Mouse (Mus musculus) liver, embryonic 16.5 days (tissue): ENCODE data around the gene Ndufb2. TPM values are rescaled to one million over a fixed set of nuclear protein-coding genes. Genes with fewer than 3 reads are reported as not detected.
A peak's percentile ranks its signal among the peaks of the same experiment; 100 is the strongest.

Source experiments
- ATAC-seq: fragments of 200-750 bp; cut with Nextera tagmentation; 2 replicates; pipeline ENCODE4 v1.8.0; 2017; ENCODE audit warnings: low read depth, mild to moderate bottlenecking, moderate number of reproducible peaks, moderate library complexity
- H3K27ac ChIP-seq: fragments of 300-500 bp; sonication (generic); 2 replicates; pipeline ENCODE4 v1.5.1; 2014; ENCODE audit warnings: mild to moderate bottlenecking, low read length
- H3K27me3 ChIP-seq: fragments of 300-500 bp; sonication (generic); 2 replicates; pipeline ENCODE4 v1.6.1; 2014; ENCODE audit warnings: low read depth, low read length, mixed read lengths; ENCODE audit not compliant: control insufficient read depth, insufficient read depth
- H3K36me3 ChIP-seq: fragments of 300-500 bp; sonication (generic); 2 replicates; pipeline ENCODE4 v1.6.1; 2014; ENCODE audit warnings: mild to moderate bottlenecking; ENCODE audit not compliant: control insufficient read depth, insufficient read depth
- H3K4me1 ChIP-seq: fragments of 300-500 bp; sonication (generic); 2 replicates; pipeline ENCODE4 v1.6.1; 2014; ENCODE audit warnings: low read depth, low read length, mixed read lengths; ENCODE audit not compliant: control insufficient read depth
- H3K4me2 ChIP-seq: fragments of 300-500 bp; sonication (generic); 2 replicates; pipeline ENCODE4 v1.6.1; 2014; ENCODE audit warnings: low read depth, low read length, mixed read lengths
- H3K4me3 ChIP-seq: fragments of 300-500 bp; sonication (generic); 2 replicates; pipeline ENCODE4 v1.5.1; 2014; ENCODE audit warnings: low read depth, mild to moderate bottlenecking, low read length
- H3K9ac ChIP-seq: fragments of 300-500 bp; sonication (generic); 2 replicates; pipeline ENCODE4 v1.6.1; 2014; ENCODE audit warnings: low read depth, low read length
- H3K9me3 ChIP-seq: fragments of 300-500 bp; sonication (generic); replicated peaks from 2 replicates; pipeline ENCODE4 v1.6.1; 2016; ENCODE audit warnings: low read length; ENCODE audit not compliant: control insufficient read depth
- WGBS: fragments of 180-500 bp; shearing (Covaris S2); extraction: QIAGEN DNeasy Blood & Tissue Kit; methylation state at CpG from one replicate; pipeline ENCODE4 v1.1.7; 2014; ENCODE audit not compliant: insufficient replicate concordance; 5-methylcytosine and 5-hydroxymethylcytosine counted together
- polyA plus RNA-seq: library from polyadenylated mRNA; unstranded; fragments of >200 nt; fragmentation: Nextera tagmentation; extraction: Ambion mirVana; gene quantifications from 2 replicates; pipeline ENCODE4 v1.2.1, GENCODE M21; 2015

Gene Ndufb2
- polyA plus RNA-seq, 1 experiment from 2014 or later = 195 TPM

DNA sequence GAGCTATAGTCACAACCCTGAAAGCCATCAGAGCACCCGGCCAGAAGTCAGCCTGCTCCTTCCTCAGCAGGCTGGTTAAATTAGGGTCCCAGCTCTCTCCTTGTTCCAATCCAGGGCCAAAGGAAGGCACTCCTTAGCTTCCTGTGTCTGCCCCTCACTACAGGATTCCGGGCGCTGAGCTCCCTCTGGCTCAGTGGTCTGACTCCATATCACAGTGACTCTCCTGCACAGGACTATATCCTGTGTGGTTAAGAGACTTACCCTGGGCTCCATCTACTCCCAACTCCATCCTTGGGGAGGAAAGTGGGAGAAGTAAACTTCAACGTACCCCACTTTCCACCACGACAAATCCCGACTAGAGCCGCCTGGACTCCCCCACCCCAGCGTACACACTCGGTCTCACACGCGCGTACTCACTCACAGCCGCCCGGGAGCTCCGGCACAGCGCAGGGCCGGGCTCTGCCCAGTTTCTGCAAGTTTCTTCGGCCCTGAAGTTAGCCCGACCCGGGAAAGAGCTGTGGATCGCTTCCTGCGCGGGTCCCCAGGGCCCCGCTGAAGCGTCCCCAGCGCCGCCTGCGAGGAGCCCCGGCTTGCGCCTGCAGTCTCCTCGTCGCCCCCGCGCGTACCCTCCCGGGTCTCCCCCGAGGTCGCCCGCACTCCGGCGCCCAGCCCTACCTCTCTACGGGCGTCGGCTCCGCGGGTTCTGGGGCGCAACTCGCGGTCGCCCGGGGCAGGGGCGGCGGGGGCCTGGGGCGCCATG, 35.3 kb upstream of the Ndufb2 start:
- WGBS = under 1% methylated on average over 54 of the region's 54 CpGs
- Histone ChIP-seq H3K36me3 (no peaks in the 10 kb centered on the region), H3K9me3 (no peaks in the 10 kb centered on the region), H3K27me3 (peaks cover 39% of the 10 kb centered on the region), H3K9ac (peak overlapping the region; percentile 53), H3K4me3 (peak overlapping the region; percentile 60), H3K4me2 (peak overlapping the region; percentile 67), H3K27ac (peak overlapping the region; percentile 9; the same call in 1 of the 2 replicates), H3K4me1 (peaks cover under 1% of the 10 kb centered on the region; the same call in 1 of the 2 replicates)
- no peak; the same call in 1 of the 2 replicates for ATAC-seq

DNA sequence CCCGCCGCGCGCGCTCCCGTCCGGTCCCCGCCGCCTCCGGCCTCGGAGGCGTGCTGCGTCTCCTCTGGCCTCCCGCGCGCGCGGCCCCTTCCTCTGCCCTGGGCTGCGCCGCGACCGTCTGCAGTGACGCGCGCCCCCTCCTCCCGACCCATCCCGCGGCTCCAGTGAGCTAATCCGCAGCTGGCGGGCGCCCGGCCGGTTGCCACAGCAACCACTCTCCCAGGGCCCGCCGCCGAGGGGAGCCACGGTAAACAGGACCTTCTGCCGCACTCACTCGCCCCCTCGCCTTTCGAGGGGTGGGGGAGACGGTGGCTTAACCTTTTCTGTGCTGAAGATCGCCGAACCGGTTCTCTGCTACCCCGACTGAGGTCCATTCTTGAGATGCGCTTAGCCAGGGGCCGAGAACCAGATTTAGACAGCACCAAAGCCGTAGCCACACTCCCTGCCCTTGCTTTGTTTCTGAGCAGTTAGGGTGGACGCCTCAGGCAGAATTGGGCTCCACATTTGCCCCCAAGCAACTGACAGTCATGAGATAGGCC, 34.6 kb upstream of the Ndufb2 start, which contains the start of gene Dennd2a:
TSS of gene Dennd2a (minus strand) at position 145 of the 539 bp plus-strand sequence.
- ATAC-seq = peak; percentile 63
- peak within 1 kb of the TSS; percentile 9; the same call in 1 of the 2 replicates for H3K27ac ChIP-seq
- H3K36me3 ChIP-seq = no peaks in the 10 kb centered on the region
- 4% methylated on average over 28 of the region's 50 CpGs for WGBS
- peak within 1 kb of the TSS; percentile 67 for H3K4me2 ChIP-seq
- H3K9me3 ChIP-seq = no peaks in the 10 kb centered on the region
- H3K27me3 ChIP-seq = peaks cover 39% of the 10 kb centered on the region
- H3K9ac ChIP-seq = peak within 1 kb of the TSS; percentile 53
- H3K4me3 ChIP-seq = peak within 1 kb of the TSS; percentile 60
- H3K4me1 ChIP-seq = peaks cover 4% of the 10 kb centered on the region; the same call in 1 of the 2 replicates

DNA sequence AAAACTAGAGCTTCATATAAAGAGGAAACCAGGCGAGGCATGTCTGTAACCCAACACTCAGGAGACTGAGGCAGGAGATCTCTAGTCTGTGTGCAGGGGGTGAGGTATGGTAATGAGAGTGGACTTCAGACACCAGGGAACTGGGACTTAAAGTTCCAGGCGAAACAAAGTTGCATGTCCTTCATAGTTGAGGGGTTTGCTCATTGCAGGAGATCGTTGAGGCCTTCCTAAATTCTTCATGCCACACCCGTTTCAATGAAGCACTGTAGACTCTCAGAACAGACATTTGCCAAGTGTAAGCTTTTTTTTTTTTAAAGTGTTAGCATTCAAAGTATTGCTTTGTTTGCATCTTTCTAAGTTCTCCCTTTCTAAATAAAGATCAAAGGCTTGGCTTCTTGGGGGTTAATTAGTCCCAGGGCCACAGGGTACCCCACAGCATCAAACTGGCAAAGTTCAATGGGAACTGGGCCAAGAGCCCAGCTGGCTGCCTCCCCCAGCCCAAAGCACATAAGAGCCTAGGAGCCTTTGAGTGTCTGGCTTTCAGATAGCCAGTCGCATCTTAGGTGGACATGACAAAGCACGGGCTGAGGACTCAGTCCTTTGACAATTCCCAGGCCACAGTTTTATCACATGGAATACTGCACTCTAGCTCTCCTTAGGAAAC, 33.0 kb upstream of the Ndufb2 start:
- Histone ChIP-seq H3K4me1 (peaks cover 5% of the 10 kb centered on the region; the same call in 1 of the 2 replicates), H3K9ac (no peak overlapping the region), H3K27me3 (peaks cover 39% of the 10 kb centered on the region), H3K27ac (no peak overlapping the region), H3K9me3 (no peaks in the 10 kb centered on the region), H3K4me3 (no peak overlapping the region), H3K4me2 (no peak overlapping the region), H3K36me3 (no peaks in the 10 kb centered on the region)
- no peak for ATAC-seq
- WGBS = 47% methylated on average over 6 of the region's 6 CpGs

DNA sequence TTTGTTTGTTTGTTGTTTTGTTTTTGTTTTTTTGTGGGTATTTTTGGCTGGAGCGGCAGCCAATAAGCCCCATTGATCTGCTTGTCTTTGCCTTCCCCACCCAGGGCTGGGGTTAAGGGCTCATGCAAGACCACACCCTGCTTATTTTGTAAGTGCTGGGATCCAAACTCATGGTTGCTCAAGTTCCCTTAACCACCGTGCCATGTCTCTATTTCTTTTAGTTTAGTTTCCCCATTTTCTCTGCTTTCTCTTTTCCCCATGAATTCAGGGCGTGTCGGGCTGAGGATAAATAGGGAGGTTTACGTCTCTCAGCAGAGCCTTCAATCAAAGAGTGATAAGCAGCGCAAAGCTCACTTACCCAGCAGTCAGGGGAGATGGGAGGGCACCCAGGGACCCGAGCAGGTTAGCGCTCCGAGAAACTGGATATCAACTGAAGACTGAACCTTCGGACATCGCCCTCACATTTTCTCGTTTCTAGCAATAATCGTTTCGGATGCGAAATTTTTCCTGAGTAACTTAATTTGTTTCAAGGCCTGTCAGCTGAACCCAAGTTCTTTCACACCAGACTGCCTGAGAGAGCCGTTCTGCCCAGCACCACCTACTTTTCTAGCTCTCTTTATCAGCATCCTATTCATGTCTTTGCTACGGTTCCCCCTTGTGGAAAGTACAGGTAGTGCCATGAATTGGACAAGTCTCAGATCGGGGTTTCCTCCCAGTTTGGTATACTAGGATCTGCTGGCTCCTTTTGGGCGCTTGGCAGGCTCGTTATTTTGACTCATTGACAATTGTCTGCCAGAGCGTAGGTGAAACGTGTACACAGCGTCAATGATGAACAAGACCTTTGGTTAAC, 30.0 kb upstream of the Ndufb2 start:
- peak; percentile 71 for ATAC-seq
- WGBS = 16% methylated on average over 23 of the region's 23 CpGs

DNA sequence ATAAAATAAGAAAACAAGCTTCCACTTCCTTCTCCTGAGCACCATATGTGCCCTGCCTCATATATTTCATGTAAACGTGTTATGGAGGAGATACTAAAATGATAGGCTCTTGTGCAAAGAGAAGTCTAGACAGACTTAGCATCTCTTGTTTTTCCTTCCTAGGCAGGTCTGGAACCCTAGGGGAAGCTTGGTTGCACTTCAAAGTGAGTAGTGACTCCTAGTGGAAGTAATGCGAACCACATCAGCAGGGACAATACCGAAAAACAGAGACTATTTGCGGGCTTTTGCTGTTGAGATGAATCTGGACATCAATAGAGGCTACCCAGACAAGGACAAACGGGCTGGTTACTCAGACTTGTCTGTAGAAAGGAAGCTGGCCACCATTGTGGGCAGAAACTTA, 24.8 kb upstream of the Ndufb2 start:
- WGBS = 15% methylated on average over 5 of the region's 5 CpGs
- peaks cover 2% of the 10 kb centered on the region; the same call in 1 of the 2 replicates for H3K4me1 ChIP-seq
- H3K9ac ChIP-seq = no peak overlapping the region
- no peak overlapping the region for H3K27ac ChIP-seq
- H3K27me3 ChIP-seq = no peaks in the 10 kb centered on the region
- no peak overlapping the region for H3K4me3 ChIP-seq
- no peaks in the 10 kb centered on the region for H3K9me3 ChIP-seq
- no peaks in the 10 kb centered on the region for H3K36me3 ChIP-seq
- no peak overlapping the region for H3K4me2 ChIP-seq
- ATAC-seq = no peak

More for the DNA sequence above, 30.0 kb upstream of the Ndufb2 start:
- peak overlapping the region; percentile 15 for H3K4me3 ChIP-seq
- no peaks in the 10 kb centered on the region for H3K9me3 ChIP-seq
- H3K27me3 ChIP-seq = peaks cover 14% of the 10 kb centered on the region
- H3K4me1 ChIP-seq = peaks cover 5% of the 10 kb centered on the region; the same call in 1 of the 2 replicates
- H3K27ac ChIP-seq = no peak overlapping the region
- no peak overlapping the region for H3K9ac ChIP-seq
- H3K36me3 ChIP-seq = no peaks in the 10 kb centered on the region
- peak overlapping the region; percentile 49 for H3K4me2 ChIP-seq

DNA sequence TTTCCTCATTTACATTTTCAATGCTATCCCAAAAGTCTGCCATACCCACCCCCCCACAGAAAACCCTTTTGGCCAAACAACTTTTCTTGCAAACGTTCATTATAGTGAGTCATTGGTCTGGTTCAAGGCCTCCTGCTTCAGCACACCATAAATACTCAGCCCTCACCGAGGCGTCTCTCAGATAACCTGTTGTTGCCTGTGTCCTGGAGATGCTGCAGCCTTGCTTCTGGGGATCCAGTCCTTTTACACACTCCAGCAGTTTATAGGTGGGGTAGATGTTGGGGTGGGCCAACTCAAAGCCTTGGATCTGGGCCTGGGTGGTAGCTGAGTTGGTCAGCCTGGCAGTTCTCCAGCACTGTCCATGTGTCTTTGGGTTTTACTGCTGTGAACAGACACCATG, 21.9 kb upstream of the Ndufb2 start:
- no peak overlapping the region for H3K27ac ChIP-seq
- WGBS = 53% methylated on average over 3 of the region's 3 CpGs
- ATAC-seq = no peak
- no peaks in the 10 kb centered on the region for H3K9me3 ChIP-seq
- H3K4me1 ChIP-seq = peaks cover 15% of the 10 kb centered on the region
- no peak overlapping the region for H3K4me3 ChIP-seq
- H3K27me3 ChIP-seq = no peaks in the 10 kb centered on the region
- H3K9ac ChIP-seq = no peak overlapping the region
- H3K36me3 ChIP-seq = no peaks in the 10 kb centered on the region
- no peak overlapping the region for H3K4me2 ChIP-seq

DNA sequence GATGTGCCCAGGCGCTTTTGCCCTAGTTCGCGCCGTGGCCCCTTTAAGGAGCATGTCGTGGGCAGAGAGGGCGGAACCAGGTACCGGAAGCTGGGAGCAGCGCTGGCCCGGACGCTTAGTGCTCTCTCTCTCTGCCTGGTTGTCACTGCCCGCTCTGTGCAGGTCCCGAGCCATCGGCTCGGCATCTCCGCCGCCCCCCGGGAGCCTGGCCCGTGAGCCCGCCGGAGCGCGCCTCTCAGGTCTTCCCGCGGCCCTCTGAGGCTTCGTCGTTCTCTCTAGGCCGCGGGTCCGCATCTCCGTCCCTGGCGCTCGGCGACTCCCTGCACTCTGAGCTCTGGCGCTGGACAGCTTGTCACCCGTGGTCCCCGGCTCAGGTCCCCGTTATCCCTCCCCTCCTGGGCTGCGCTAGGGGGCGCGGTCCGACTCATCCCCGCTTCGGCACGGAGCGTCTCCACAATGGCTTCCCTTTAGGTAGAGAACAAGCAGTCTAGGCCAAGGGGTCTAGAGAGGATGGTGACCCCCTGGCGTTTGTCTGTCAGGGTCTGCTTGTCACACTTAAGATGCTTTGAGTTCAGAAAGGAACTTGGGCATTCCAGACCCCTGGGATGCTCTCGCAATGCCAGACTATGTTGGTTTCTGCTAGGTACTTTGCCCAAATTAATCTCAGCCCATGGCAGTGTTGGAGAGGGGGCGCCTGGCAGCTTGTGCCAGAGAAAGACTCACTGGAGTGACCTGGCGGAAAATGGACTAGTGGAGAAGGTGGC, 18.4 kb upstream of the Ndufb2 start, which contains the start of gene Adck2:
TSS of gene Adck2 (plus strand) at position 83 of the 764 bp plus-strand sequence.
- H3K27me3 ChIP-seq = no peaks in the 10 kb centered on the region
- ATAC-seq = peak; percentile 93
- WGBS = 1% methylated on average over 48 of the region's 49 CpGs

DNA sequence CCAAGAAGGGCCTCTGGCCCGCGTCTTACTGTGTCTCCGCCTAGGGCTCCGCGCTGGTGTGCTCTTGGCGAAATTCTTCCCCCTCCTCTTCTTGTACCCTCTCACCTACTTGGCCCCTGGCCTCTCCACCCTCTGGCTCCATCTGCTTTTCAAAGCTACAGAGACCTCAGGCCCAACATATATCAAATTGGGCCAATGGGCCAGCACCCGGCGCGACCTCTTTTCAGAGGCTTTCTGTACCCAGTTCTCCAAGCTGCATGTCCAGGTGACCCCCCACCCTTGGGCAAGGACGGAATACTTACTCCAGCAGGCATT, 17.9 kb upstream of the Ndufb2 start:
- Histone ChIP-seq H3K36me3 (no peaks in the 10 kb centered on the region), H3K4me2 (peak overlapping the region; percentile 94), H3K27ac (no peak overlapping the region; the same call in 1 of the 2 replicates), H3K4me3 (peak overlapping the region; percentile 88), H3K27me3 (no peaks in the 10 kb centered on the region), H3K4me1 (peaks cover 15% of the 10 kb centered on the region), H3K9me3 (no peaks in the 10 kb centered on the region), H3K9ac (peak overlapping the region; percentile 87)
- no peak for ATAC-seq
- 34% methylated on average over 10 of the region's 10 CpGs for WGBS

More for the DNA sequence above, 18.4 kb upstream of the Ndufb2 start, which contains the start of gene Adck2:
- H3K4me1 ChIP-seq = peaks cover 15% of the 10 kb centered on the region
- peak within 1 kb of the TSS; percentile 88 for H3K27ac ChIP-seq
- H3K4me2 ChIP-seq = peak within 1 kb of the TSS; percentile 94
- peak within 1 kb of the TSS; percentile 87 for H3K9ac ChIP-seq
- peak within 1 kb of the TSS; percentile 88 for H3K4me3 ChIP-seq
- no peaks in the 10 kb centered on the region for H3K9me3 ChIP-seq
- no peaks in the 10 kb centered on the region for H3K36me3 ChIP-seq
